Mouse (Mus musculus) adrenal gland, adult 2 months (tissue): ENCODE results near the gene Clec16a. TPM values are rescaled to one million over a fixed set of nuclear protein-coding genes. Genes with fewer than 3 reads are reported as not detected.
A peak's percentile ranks its signal among the peaks of the same experiment; 100 is the strongest.

ENCODE experiments used
- DNase-seq: peaks from one replicate; pipeline ENCODE4 v3.0.0; 2021
- polyA plus RNA-seq: library from polyadenylated mRNA; depleted of rRNA; stranded (reverse); fragments of >200 nt; gene quantifications from 2 replicates; pipeline ENCODE4 v1.2.3, GENCODE M21; 2012; rRNA removed
- total RNA-seq, 2 experiments: library from RNA; stranded (reverse); gene quantifications; 2 replicates each; pipeline ENCODE4 v1.2.3; 2021

The Clec16a gene
- total and polyA plus RNA-seq, 3 experiments: 15.9 to 44.4 (median 44.0) TPM

DNA sequence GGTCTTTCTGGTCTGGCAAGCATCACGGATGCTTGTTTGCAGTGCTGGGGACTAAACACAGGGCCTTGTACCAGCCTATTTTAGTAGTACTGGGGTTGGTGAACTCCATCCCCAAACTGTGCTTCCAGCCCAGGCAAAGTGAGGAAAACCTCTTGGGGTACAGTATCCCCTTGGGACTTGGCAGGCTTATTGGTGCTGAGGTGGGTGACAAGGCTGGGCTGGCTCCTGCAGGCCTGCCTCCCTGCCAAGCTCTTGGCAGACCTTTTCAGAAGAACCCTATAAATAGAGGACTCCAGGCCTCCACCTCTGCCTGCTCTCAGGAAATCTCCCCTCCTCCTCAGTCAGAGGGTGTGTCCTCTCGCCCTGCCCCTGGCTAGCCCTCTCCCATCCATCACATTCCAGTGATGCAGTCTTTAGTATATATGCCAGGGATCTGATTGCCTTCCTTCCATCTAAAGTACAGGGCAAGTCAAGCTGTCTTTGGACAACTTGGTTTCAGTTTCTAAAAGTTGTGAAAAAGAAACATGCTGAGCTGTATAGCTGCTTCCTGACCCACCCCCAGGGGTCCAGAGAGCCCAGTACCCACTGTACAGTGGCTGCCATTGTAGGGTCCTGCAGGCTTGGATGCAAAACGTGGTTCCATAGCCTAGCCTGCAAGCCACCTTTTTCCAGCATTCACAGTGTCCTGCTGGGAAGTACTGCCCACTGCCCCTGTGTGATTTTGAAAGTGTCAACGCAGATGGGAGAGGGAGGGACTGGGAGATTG is 241.8 kb downstream of the Clec16a start:
- DNase-seq: peak; percentile 35

DNA sequence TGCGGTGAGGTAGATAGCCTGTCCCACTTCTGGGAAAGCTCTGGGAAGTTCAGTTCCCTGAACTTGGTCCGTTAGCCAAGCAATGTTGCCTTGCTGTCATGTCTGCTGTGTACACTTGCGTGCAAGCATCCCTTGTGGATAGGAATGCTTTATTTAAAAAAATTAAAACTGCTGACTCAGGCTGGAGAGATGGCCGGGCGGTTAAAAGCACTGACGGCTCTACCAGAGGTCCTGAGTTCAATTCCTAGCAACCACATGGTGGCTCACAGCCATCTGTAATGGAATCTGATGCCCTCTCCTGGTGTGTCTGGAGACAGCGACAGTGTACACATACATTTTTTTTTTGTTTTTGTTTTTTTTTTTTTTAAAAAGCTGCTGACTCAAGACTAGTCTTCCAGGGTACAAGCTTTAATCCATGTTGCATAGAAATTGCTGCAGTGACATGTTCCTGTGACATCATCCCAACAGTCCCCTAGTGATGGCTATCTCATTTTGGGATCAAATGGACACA is 242.5 kb downstream of the Clec16a start:
- DNase-seq: no peak

DNA sequence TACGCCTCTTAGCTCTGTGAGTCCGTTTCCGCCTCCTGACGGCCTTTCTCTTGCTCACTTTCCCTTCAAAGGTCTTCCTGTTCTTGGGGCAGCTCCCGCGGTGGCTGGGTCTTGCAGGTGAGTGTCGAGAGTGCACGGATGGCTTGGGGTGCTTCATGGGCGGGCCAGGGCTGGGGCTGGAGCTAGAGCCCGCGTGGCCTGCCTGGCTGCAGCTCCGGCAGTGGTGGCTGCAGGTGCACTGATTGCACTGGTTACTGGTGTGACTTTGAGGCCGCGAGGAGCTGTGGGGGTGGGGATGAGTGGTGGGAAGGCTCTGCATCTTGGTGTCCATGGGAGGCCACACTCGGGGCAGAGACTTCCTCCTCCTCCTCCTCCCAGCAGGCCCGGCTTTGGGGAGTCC is 243.1 kb downstream of the Clec16a start, which contains the start of gene Tnp2:
Gene Tnp2 (minus strand): TSS at position 390 of the 400 bp plus-strand sequence.
- no peak for DNase-seq

DNA sequence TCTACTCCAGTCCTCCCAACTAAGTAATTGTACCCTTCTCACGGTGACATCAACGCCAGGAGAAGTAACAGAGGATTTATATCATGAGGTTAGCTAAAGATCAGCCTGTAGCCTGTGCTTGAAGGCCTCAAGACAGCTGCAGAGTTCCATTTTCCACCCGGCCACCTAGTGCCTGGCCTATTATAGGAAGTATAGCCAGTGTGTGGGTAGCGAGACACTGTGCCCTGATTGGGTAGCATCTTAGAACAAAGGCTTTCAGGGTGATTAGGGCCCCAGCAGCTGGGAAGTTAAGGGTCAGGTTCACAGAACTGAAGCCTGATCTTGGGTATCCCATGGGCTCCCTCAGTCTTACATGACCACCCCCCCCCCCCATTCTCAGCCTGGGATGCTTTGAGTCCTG is 243.7 kb downstream of the Clec16a start:
- no peak for DNase-seq

DNA sequence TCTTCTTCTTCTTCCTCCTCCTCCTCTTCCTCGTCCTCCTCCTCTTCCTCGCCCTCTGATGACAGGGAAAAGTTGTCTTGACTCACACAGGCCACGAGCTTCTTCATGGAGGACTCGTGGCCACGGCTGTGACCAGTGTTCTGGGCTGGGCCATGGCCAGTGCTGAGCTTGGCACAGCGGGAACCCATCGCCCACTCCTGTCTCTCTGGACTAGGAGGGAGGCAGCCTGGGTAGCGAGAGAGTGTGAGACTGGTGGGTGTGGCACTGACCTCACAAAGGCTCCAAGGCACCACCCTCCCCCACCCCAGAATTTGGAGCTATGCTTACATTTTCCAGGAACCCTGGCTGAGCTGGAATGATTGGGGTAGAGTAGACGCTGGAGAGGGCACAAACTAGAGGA is 245.6 kb downstream of the Clec16a start, which contains the start of gene Prm3:
Gene Prm3 (minus strand): TSS at position 213 of the 400 bp plus-strand sequence.
- no peak for DNase-seq

Other genes starting within 250 kb of the Clec16a start
- gene Emp2, start 231.4 kb upstream of the Clec16a start, total RNA-seq: 1 to 10 TPM; 6.0 to 8.5 TPM
- 5.9 and 7.5 TPM in 2 replicates for gene Emp2, start 231.4 kb upstream of the Clec16a start, polyA plus RNA-seq
- gene Tekt5, start 149.8 kb upstream of the Clec16a start, total RNA-seq: not detected
- 0.09 TPM in 1 of 2 replicates, not detected in the other for gene Tekt5, start 149.8 kb upstream of the Clec16a start, polyA plus RNA-seq
- gene Nubp1, start 133.4 kb upstream of the Clec16a start, total RNA-seq: 10 to 100 TPM; 25.8 to 27.9 TPM
- 17.2 and 19.7 TPM in 2 replicates for gene Nubp1, start 133.4 kb upstream of the Clec16a start, polyA plus RNA-seq
- gene Tvp23a, start 98.0 kb upstream of the Clec16a start, total RNA-seq: 1 to 10 TPM; 1.3 to 2.0 TPM
- gene Tvp23a, start 98.0 kb upstream of the Clec16a start, polyA plus RNA-seq: 1.2 and 1.5 TPM in 2 replicates
- gene Ciita, start 65.3 kb upstream of the Clec16a start, total RNA-seq: 1 to 10 TPM; 1.4 to 2.0 TPM
- gene Ciita, start 65.3 kb upstream of the Clec16a start, polyA plus RNA-seq: 2.3 and 2.9 TPM in 2 replicates
- 10 to 100 TPM; 17.1 to 24.2 TPM for gene Dexi, start 2.3 kb upstream of the Clec16a start, total RNA-seq
- 89.2 and 99.6 TPM in 2 replicates for gene Dexi, start 2.3 kb upstream of the Clec16a start, polyA plus RNA-seq
- 1 to 10 TPM; 3.0 to 3.8 TPM for gene Socs1, start 240.2 kb downstream of the Clec16a start, total RNA-seq
- gene Socs1, start 240.2 kb downstream of the Clec16a start, polyA plus RNA-seq: 32.1 and 38.2 TPM in 2 replicates
- gene Tnp2, start 243.3 kb downstream of the Clec16a start, total RNA-seq: not detected
- gene Tnp2, start 243.3 kb downstream of the Clec16a start, polyA plus RNA-seq: not detected in 2 replicates
- not detected for gene Prm3, start 245.6 kb downstream of the Clec16a start, total RNA-seq
- gene Prm3, start 245.6 kb downstream of the Clec16a start, polyA plus RNA-seq: not detected in 2 replicates